In genomic region chr5:25031037-25031436, GRCm38 (mm10) we compare ENCODE assay signal across 16 mouse cellular contexts.
DNase-seq lines count a peak whose midpoint lies in the region; ATAC-seq and TF ChIP-seq lines count a peak whose summit lies in the region.
"Had no signal": no experiment of that assay in that cellular context is flagged by ENCODE, and none has a peak within 500 bp of the region (broad histone marks: within the 10 kb centered on the region; RNA-seq: fewer than 3 reads in every experiment).

No protein-coding gene starts in this region.

- no peak for TF ChIP-seq POLR2A in heart, adult 2 months (IDR thresholded peaks at IDR 0.05; ENCODE audit: insufficient read depth, low read depth, low read length)

- DNase-seq in heart, adult 2 months: no peak
- DNase-seq in lung, postnatal 25 days (ENCODE audit: low spot score): no peak
- no peak for DNase-seq in liver, embryonic 14.5 days (ENCODE audit: low read depth in 3 of 3, low spot score in 3 of 3)
- no peak for DNase-seq in thymus, postnatal 4 days
- no peak for DNase-seq in embryonic facial prominence, embryonic 10.5 days (ENCODE audit: low spot score)
- DNase-seq: adrenal gland, adult 8-10 months; cerebellum, adult 9-11 months; kidney, adult 11 months had no signal

- H3K27ac ChIP-seq in heart, embryonic 14.5 days (replicated peaks in 1 of 2; ENCODE audit: control insufficient read depth in 1 of 2, insufficient read depth in 1 of 2, low read depth in 2 of 2, low read length in 2 of 2): peak overlapping the region; percentile 73 to 78
- no peak overlapping the region for H3K27ac ChIP-seq in heart, adult 2 months
- H3K27ac ChIP-seq in lung, embryonic 15.5 days: peak overlapping the region; percentile 6; the same call in 1 of the 2 replicates
- peak overlapping the region; percentile 85 for H3K27ac ChIP-seq in liver, embryonic 12.5 days
- peak overlapping the region; percentile 67 for H3K27ac ChIP-seq in liver, embryonic 14.5 days
- H3K27ac ChIP-seq in embryonic facial prominence, embryonic 10.5 days (replicated peaks): no peak overlapping the region
- H3K27ac ChIP-seq: embryonic facial prominence, embryonic 12.5 days; forebrain, embryonic 15.5 days; limb, embryonic 13.5 days; midbrain, embryonic 12.5 days had no signal

- H3K4me2 ChIP-seq in heart, embryonic 14.5 days (ENCODE audit: low read length): no peak overlapping the region
- no peak overlapping the region for H3K4me2 ChIP-seq in lung, embryonic 15.5 days
- peak overlapping the region; percentile 13; the same call in 1 of the 2 replicates for H3K4me2 ChIP-seq in liver, embryonic 12.5 days
- no peak overlapping the region for H3K4me2 ChIP-seq in liver, embryonic 14.5 days (ENCODE audit: low read depth)
- H3K4me2 ChIP-seq: embryonic facial prominence, embryonic 12.5 days; forebrain, embryonic 15.5 days; limb, embryonic 13.5 days; midbrain, embryonic 12.5 days had no signal

- TF ChIP-seq CTCF in heart, adult 2 months (IDR thresholded peaks at IDR 0.05): no peak
- no peak for TF ChIP-seq CTCF in liver, embryonic 14.5 days (IDR thresholded peaks at IDR 0.05; ENCODE audit: low read depth)

- H3K4me3 ChIP-seq in heart, embryonic 14.5 days (ENCODE audit: control insufficient read depth in 1 of 2, insufficient read depth in 1 of 2, low read depth in 1 of 2, low read length in 2 of 2): no peak overlapping the region
- no peak overlapping the region for H3K4me3 ChIP-seq in heart, adult 2 months
- no peak overlapping the region for H3K4me3 ChIP-seq in lung, embryonic 15.5 days
- no peak overlapping the region for H3K4me3 ChIP-seq in liver, embryonic 12.5 days
- H3K4me3 ChIP-seq in liver, embryonic 14.5 days (ENCODE audit: insufficient read depth in 1 of 2, low read depth in 2 of 2, low read length in 2 of 2): no peak overlapping the region
- no peak overlapping the region for H3K4me3 ChIP-seq in embryonic facial prominence, embryonic 10.5 days
- H3K4me3 ChIP-seq: embryonic facial prominence, embryonic 12.5 days; erythroblast, embryonic 14.5 days; forebrain, embryonic 15.5 days; limb, embryonic 13.5 days; midbrain, embryonic 12.5 days had no signal

- no peaks in the 10 kb centered on the region for H3K36me3 ChIP-seq in heart, embryonic 14.5 days (ENCODE audit: control insufficient read depth, insufficient read depth, low read length)
- H3K36me3 ChIP-seq in heart, adult 2 months (ENCODE audit: control insufficient read depth, insufficient read depth, low read length): no peaks in the 10 kb centered on the region
- no peaks in the 10 kb centered on the region for H3K36me3 ChIP-seq in lung, embryonic 15.5 days
- H3K36me3 ChIP-seq in liver, embryonic 12.5 days: no peaks in the 10 kb centered on the region
- H3K36me3 ChIP-seq in liver, embryonic 14.5 days (replicated peaks; ENCODE audit: control insufficient read depth, insufficient read depth, low read depth): no peaks in the 10 kb centered on the region
- no peaks in the 10 kb centered on the region for H3K36me3 ChIP-seq in embryonic facial prominence, embryonic 10.5 days (replicated peaks)
- H3K36me3 ChIP-seq: embryonic facial prominence, embryonic 12.5 days; forebrain, embryonic 15.5 days; limb, embryonic 13.5 days; midbrain, embryonic 12.5 days had no signal

- no peaks in the 10 kb centered on the region for H3K9me3 ChIP-seq in heart, embryonic 14.5 days (ENCODE audit: control insufficient read depth, low read length)
- no peaks in the 10 kb centered on the region for H3K9me3 ChIP-seq in lung, embryonic 15.5 days
- no peaks in the 10 kb centered on the region for H3K9me3 ChIP-seq in liver, embryonic 12.5 days (replicated peaks)
- no peaks in the 10 kb centered on the region for H3K9me3 ChIP-seq in liver, embryonic 14.5 days (ENCODE audit: control insufficient read depth, low read length)
- no peaks in the 10 kb centered on the region for H3K9me3 ChIP-seq in embryonic facial prominence, embryonic 10.5 days
- H3K9me3 ChIP-seq: embryonic facial prominence, embryonic 12.5 days; forebrain, embryonic 15.5 days; limb, embryonic 13.5 days; midbrain, embryonic 12.5 days had no signal

- H3K4me1 ChIP-seq in heart, embryonic 14.5 days (ENCODE audit: control insufficient read depth in 2 of 2, insufficient read depth in 2 of 2, low read length in 2 of 2): peaks cover 27 to 34% of the 10 kb centered on the region in 2 experiments
- H3K4me1 ChIP-seq in heart, adult 2 months (ENCODE audit: control insufficient read depth, insufficient read depth, low read length): peaks cover 6% of the 10 kb centered on the region
- peaks cover 28% of the 10 kb centered on the region for H3K4me1 ChIP-seq in lung, embryonic 15.5 days
- peaks cover 43% of the 10 kb centered on the region for H3K4me1 ChIP-seq in liver, embryonic 12.5 days
- H3K4me1 ChIP-seq in liver, embryonic 14.5 days (replicated peaks; ENCODE audit: control insufficient read depth in 2 of 2, insufficient read depth in 2 of 2, low read length in 1 of 2): peaks cover 6 to 29% of the 10 kb centered on the region in 2 experiments
- peaks cover 8% of the 10 kb centered on the region for H3K4me1 ChIP-seq in embryonic facial prominence, embryonic 10.5 days
- H3K4me1 ChIP-seq: embryonic facial prominence, embryonic 12.5 days; forebrain, embryonic 15.5 days; limb, embryonic 13.5 days; midbrain, embryonic 12.5 days had no signal

- WGBS in heart, embryonic 14.5 days: 80% methylated on average over 11 of the region's 11 CpGs
- 88% methylated on average over 11 of the region's 11 CpGs for WGBS in heart, adult 2 months
- 72% methylated on average over 11 of the region's 11 CpGs for WGBS in lung, embryonic 15.5 days
- WGBS in liver, embryonic 12.5 days (ENCODE audit: insufficient replicate concordance): 69% methylated on average over 11 of the region's 11 CpGs
- 66% methylated on average over 11 of the region's 11 CpGs for WGBS in liver, embryonic 14.5 days (ENCODE audit: insufficient replicate concordance)
- WGBS in embryonic facial prominence, embryonic 10.5 days: 90% methylated on average over 11 of the region's 11 CpGs

- intact Hi-C loops in heart, adult 2 months (cut with DNase I): no loop called here

- no peak for ATAC-seq in heart, embryonic 14.5 days (ENCODE audit: insufficient number of reproducible peaks, insufficient read depth, low FRiP score, low read depth)
- ATAC-seq in lung, embryonic 15.5 days (ENCODE audit: borderline replicate concordance, extremely low read depth, low FRiP score, low TSS enrichment): no peak
- ATAC-seq in liver, embryonic 12.5 days: 0 out of 2 replicates have a peak, but pooled peaks have one; percentile 9
- ATAC-seq in liver, embryonic 14.5 days (ENCODE audit: insufficient read depth): peak; percentile 4; the same call in 1 of the 2 replicates

- TF ChIP-seq EP300 in heart, adult 2 months (IDR thresholded peaks at IDR 0.05; ENCODE audit: insufficient read depth, low read depth, low read length): no peak
- no peak for TF ChIP-seq EP300 in liver, embryonic 14.5 days (IDR thresholded peaks at IDR 0.05; ENCODE audit: low read depth)

- H3K79me2 ChIP-seq in heart, adult 2 months (replicated peaks; ENCODE audit: control insufficient read depth, insufficient read depth, low read length): no peaks in the 10 kb centered on the region

- peak overlapping the region; percentile 21; the same call in 1 of the 2 replicates for H3K9ac ChIP-seq in heart, embryonic 14.5 days (ENCODE audit: low read length)
- H3K9ac ChIP-seq in heart, adult 2 months (ENCODE audit: low read depth, low read length): no peak overlapping the region
- H3K9ac ChIP-seq in lung, embryonic 15.5 days: no peak overlapping the region
- H3K9ac ChIP-seq in liver, embryonic 12.5 days: no peak overlapping the region
- H3K9ac ChIP-seq in liver, embryonic 14.5 days (replicated peaks): no peak overlapping the region
- H3K9ac ChIP-seq: embryonic facial prominence, embryonic 12.5 days; forebrain, embryonic 15.5 days; limb, embryonic 13.5 days; midbrain, embryonic 12.5 days had no signal

- no peaks in the 10 kb centered on the region for H3K27me3 ChIP-seq in heart, embryonic 14.5 days (ENCODE audit: control insufficient read depth, insufficient read depth, low read length)
- no peaks in the 10 kb centered on the region for H3K27me3 ChIP-seq in heart, adult 2 months (ENCODE audit: control insufficient read depth, insufficient read depth, low read length)
- no peaks in the 10 kb centered on the region for H3K27me3 ChIP-seq in lung, embryonic 15.5 days
- no peaks in the 10 kb centered on the region; the same call in 1 of the 2 replicates for H3K27me3 ChIP-seq in liver, embryonic 12.5 days (replicated peaks)
- H3K27me3 ChIP-seq in liver, embryonic 14.5 days (ENCODE audit: control insufficient read depth, insufficient read depth, low read length): no peaks in the 10 kb centered on the region
- H3K27me3 ChIP-seq in embryonic facial prominence, embryonic 10.5 days (replicated peaks; ENCODE audit: low read depth, poor library complexity, severe bottlenecking): no peaks in the 10 kb centered on the region
- H3K27me3 ChIP-seq: embryonic facial prominence, embryonic 12.5 days; forebrain, embryonic 15.5 days; limb, embryonic 13.5 days; midbrain, embryonic 12.5 days had no signal

Comparison
In these comparisons a context has a peak if more than half of its experiments do, and no peak if none do; other contexts are left out.
1. H3K27ac ChIP-seq: peak in heart, embryonic 14.5 days (2 of 2), lung, embryonic 15.5 days (single experiment), liver, embryonic 12.5 days (single experiment) and liver, embryonic 14.5 days (single experiment); none in heart, adult 2 months (single experiment) and embryonic facial prominence, embryonic 10.5 days (single experiment).
2. ATAC-seq: peak in liver, embryonic 12.5 days (single experiment) and liver, embryonic 14.5 days (single experiment); none in heart, embryonic 14.5 days (single experiment) and lung, embryonic 15.5 days (single experiment).